Mouse (Mus musculus): Measurements from ENCODE around the gene Pgp. TPM values are rescaled to one million over a fixed set of nuclear protein-coding genes. Genes with fewer than 3 reads are reported as not detected.

The Pgp gene
- polyA plus RNA-seq (2017; shearing (Covaris generic)): 15.6 TPM

DNA sequence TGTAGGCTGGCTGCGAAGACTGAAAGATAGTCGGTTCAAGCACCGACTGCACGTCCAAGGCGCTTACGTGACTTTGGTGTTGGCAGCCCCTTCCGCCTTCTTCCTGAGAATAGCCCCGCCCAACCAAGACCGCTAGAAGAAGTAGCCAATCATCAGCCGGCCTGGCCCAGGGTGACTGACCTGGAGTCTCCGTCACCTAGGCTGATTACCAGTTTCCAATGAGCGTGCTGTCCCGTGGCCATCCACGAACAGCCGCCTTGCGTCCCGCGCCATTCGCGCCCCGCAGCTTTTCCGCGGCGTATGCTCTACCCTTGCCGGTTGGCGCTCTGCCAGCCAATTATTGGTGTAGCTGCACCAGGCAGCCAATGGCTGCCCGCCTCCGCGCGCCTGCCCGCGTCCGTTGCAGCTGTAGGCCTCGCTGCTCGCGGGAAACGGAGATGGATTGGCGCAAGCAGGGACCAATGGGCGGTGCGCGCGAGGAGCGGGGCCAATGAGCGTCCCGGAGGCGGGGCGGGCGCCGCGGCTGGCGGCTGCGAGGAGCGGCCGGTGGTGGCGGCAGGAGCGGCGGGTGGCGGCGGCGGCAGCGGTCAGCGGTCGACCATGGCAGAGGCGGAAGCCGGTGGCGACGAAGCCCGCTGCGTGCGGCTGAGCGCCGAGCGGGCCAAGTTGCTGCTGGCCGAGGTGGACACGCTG, at the start of gene Pgp, which contains the start of gene E4f1:
Gene Pgp (plus strand): TSS at position 483 of the 693 bp plus-strand sequence.
Gene E4f1 (minus strand): TSS at position 404 of the 693 bp plus-strand sequence.

DNA sequence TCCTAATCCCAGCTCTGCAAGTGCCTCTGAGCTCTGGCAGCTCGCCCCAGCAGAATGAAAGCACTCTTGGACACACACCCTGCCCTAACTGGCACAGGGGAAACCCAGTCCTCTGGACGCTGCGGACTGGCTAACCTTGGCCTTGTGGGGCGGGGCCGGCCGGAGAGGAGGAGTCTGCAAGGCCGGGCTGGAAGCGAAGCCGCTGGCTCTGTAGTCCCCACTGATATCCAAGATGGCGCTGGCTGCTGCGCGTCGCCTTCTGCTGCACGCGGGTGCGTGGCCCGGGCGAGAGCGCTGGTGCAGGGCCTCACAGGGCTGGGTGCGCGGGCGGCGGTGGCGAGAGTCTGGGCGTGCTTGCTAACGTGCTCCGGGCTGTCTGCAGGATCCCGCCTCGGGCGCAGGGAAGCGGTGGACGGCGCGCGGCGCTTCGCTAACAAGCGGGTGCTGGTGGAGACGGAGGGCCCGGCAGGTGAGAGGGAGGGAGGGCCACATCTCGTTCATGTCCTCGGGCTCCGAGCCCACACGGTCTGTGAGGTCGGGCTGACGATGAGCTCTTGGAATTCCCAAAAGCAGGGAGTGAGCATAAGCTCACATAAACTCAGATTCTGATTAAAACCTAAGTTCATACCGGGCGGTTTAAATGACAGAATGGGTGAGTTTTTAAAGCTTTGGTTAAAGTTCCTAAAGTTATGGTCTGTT, 43.6 kb upstream of the Pgp start, which contains the start of gene Eci1:
Gene Eci1 (plus strand): TSS at position 171 of the 699 bp plus-strand sequence.

DNA sequence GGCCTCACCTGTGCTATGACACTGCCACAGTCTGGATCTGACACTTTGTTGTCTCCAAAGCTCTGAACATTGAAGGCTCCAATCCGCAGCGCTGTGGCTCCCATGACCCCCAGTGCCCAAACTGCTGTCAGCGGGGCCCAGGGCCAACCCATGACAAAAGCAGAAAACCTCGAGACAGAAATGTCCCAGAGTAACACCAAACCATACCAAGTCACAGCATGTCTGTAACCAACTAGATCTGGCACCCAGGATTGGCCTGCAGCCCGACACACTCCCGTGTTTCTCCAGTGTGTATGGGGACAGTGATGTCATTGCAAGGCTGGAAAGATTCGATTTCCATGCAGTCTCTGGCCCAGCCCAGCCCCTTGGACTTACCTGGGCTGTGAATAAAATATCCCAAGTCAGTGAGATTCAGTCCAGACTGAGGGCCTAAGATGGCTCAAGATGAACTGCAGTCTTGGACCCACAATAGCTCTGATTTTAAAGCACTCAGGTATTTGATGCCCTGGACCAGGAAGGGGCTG, 27.5 kb upstream of the Pgp start, which contains the start of gene Dnase1l2:
Gene Dnase1l2 (minus strand): TSS at position 474 of the 524 bp plus-strand sequence.

DNA sequence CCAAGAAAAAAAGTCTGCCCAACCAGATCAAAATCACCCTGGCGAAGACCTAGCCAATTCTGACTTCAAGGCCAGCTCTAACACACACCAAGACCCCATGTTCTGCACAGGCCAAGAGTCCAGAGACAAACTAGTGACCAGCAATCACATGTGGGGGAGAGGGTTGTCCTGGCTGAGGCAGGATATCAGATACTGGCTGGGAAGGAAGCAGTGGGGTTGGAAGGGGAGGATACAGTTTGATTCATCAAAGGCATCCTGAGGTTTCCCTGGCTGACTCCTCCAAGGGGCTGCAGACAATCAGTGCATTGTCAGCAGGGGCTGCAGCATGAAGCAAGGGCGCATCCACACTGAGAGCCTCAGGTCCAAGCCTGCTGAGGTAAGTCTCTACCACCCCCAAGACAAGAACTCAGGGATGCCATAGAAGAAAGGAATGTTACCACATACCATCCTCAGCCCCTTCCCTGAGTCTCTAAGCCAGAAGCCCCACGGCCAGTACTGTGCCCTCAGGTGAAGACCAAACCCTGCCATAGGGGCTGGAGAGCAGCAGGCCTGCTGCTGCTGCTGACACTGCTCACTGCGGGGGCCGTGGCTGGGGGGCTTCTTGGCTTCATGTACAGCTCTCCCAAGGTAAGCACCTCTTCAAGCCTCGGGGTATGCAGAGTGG, 3.6 kb downstream of the Pgp start, which contains the start of gene Bricd5:
Gene Bricd5 (plus strand): TSS at position 273 of the 664 bp plus-strand sequence.

GRCm38 (mm10) chr17:24478663-24479380, 8.6 kb downstream of the Pgp start, which contains the start of gene Mlst8:
TSS of gene Mlst8 (minus strand) at chr17:24479078.

DNA sequence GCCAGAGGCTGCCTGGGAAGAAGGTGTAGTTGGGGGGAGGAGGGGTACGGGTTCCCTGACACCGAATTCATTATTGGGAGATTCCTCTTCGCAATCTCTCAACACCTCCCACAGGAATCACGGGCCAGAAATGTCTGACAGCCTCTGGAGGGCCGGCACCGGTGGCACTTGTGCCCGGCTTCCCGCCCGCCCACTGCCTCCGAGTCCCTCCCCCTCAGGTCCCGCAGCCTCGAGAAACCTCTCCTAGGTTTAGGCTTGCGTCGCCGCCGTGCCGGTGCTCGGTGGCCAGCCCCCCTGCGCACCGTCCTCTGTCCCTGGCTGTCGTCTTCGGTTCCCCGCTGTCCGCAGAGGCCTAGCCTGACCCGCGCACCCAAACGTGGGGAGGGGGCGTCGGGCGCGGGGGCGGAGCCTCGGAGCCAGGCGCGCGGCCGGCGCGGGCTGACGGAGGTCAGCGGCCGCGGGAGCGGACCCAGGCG, 18.0 kb downstream of the Pgp start, which contains the start of gene Caskin1:
Gene Caskin1 (plus strand): TSS at position 416 of the 476 bp plus-strand sequence.

Other genes starting within 250 kb of the Pgp start
- gene Tedc2, start 249.5 kb upstream of the Pgp start, polyA plus RNA-seq (2017; shearing (Covaris generic)): 0.85 TPM
- gene Ccnf, start 218.9 kb upstream of the Pgp start, polyA plus RNA-seq (2017; shearing (Covaris generic)): 1.8 TPM
- 0.19 TPM for gene Abca17, start 119.3 kb upstream of the Pgp start, polyA plus RNA-seq (2017; shearing (Covaris generic))
- 24.7 TPM for gene Abca3, start 118.4 kb upstream of the Pgp start, polyA plus RNA-seq (2017; shearing (Covaris generic))
- 199 TPM for gene Rnps1, start 55.8 kb upstream of the Pgp start, polyA plus RNA-seq (2017; shearing (Covaris generic))
- gene Eci1, start 43.8 kb upstream of the Pgp start, polyA plus RNA-seq (2017; shearing (Covaris generic)): 50.8 TPM
- 2.9 TPM for gene Dnase1l2, start 27.3 kb upstream of the Pgp start, polyA plus RNA-seq (2017; shearing (Covaris generic))
- 99.5 TPM for gene E4f1, start 79 bp upstream of the Pgp start, polyA plus RNA-seq (2017; shearing (Covaris generic))
- not detected for gene Bricd5, start 3.5 kb downstream of the Pgp start, polyA plus RNA-seq (2017; shearing (Covaris generic))
- gene Mlst8, start 8.7 kb downstream of the Pgp start, polyA plus RNA-seq (2017; shearing (Covaris generic)): 13.8 TPM
- 0.22 TPM for gene Caskin1, start 18.2 kb downstream of the Pgp start, polyA plus RNA-seq (2017; shearing (Covaris generic))
- gene Traf7, start 57.5 kb downstream of the Pgp start, polyA plus RNA-seq (2017; shearing (Covaris generic)): 67.3 TPM
- gene Rab26, start 63.8 kb downstream of the Pgp start, polyA plus RNA-seq (2017; shearing (Covaris generic)): 2.9 TPM
- 51.9 TPM for gene Pkd1, start 79.4 kb downstream of the Pgp start, polyA plus RNA-seq (2017; shearing (Covaris generic))
- gene Tsc2, start 162.2 kb downstream of the Pgp start, polyA plus RNA-seq (2017; shearing (Covaris generic)): 34.7 TPM
- 2.6 TPM for gene Nthl1, start 162.3 kb downstream of the Pgp start, polyA plus RNA-seq (2017; shearing (Covaris generic))
- gene Slc9a3r2, start 179.9 kb downstream of the Pgp start, polyA plus RNA-seq (2017; shearing (Covaris generic)): 0.34 TPM
- not detected for gene Npw, start 188.1 kb downstream of the Pgp start, polyA plus RNA-seq (2017; shearing (Covaris generic))
- gene Zfp598, start 199.3 kb downstream of the Pgp start, polyA plus RNA-seq (2017; shearing (Covaris generic)): 20.9 TPM
- 0.34 TPM for gene Syngr3, start 219.6 kb downstream of the Pgp start, polyA plus RNA-seq (2017; shearing (Covaris generic))
- 30.1 TPM for gene Gfer, start 225.8 kb downstream of the Pgp start, polyA plus RNA-seq (2017; shearing (Covaris generic))
- gene Noxo1, start 225.8 kb downstream of the Pgp start, polyA plus RNA-seq (2017; shearing (Covaris generic)): 1.4 TPM
- 40.1 TPM for gene Tbl3, start 237.3 kb downstream of the Pgp start, polyA plus RNA-seq (2017; shearing (Covaris generic))
- not detected for gene Rnf151, start 247.7 kb downstream of the Pgp start, polyA plus RNA-seq (2017; shearing (Covaris generic))
- gene Rps2, start 247.7 kb downstream of the Pgp start, polyA plus RNA-seq (2017; shearing (Covaris generic)): 937 TPM